Mouse (Mus musculus) embryonic facial prominence, embryonic 12.5 days (tissue): ENCODE measurements around the gene Wnt9a. TPM values are rescaled to one million over a fixed set of nuclear protein-coding genes. Genes with fewer than 3 reads are reported as not detected.

Experiments used
- ATAC-seq: fragments of 200-750 bp; cut with Nextera tagmentation; 2 replicates; pipeline ENCODE4 v1.8.0; 2017; ENCODE audit not compliant: insufficient number of reproducible peaks, insufficient read depth, low FRiP score, low TSS enrichment
- H3K27ac ChIP-seq: fragments of 300-500 bp; sonication (generic); 2 replicates; pipeline ENCODE4 v1.5.1; 2016; ENCODE audit warnings: mild to moderate bottlenecking
- H3K27me3 ChIP-seq: fragments of 300-500 bp; sonication (generic); 2 replicates; pipeline ENCODE4 v1.6.1; 2016; ENCODE audit warnings: mild to moderate bottlenecking, moderate library complexity
- H3K36me3 ChIP-seq: fragments of 300-500 bp; sonication (generic); 2 replicates; pipeline ENCODE4 v1.6.1; 2016; ENCODE audit warnings: mild to moderate bottlenecking
- H3K4me1 ChIP-seq: fragments of 300-500 bp; sonication (generic); 2 replicates; pipeline ENCODE4 v1.6.1; 2016
- H3K4me2 ChIP-seq: fragments of 300-500 bp; sonication (generic); replicated peaks from 2 replicates; pipeline ENCODE4 v1.6.1; 2016; ENCODE audit warnings: mild to moderate bottlenecking, moderate library complexity
- H3K4me3 ChIP-seq: fragments of 300-500 bp; sonication (generic); 2 replicates; pipeline ENCODE4 v1.5.1; 2016; ENCODE audit warnings: mild to moderate bottlenecking
- H3K9ac ChIP-seq: fragments of 300-500 bp; sonication (generic); 2 replicates; pipeline ENCODE4 v1.6.1; 2016; ENCODE audit warnings: mild to moderate bottlenecking, moderate library complexity
- H3K9me3 ChIP-seq: fragments of 300-500 bp; sonication (generic); 2 replicates; pipeline ENCODE4 v1.6.1; 2016; ENCODE audit warnings: mild to moderate bottlenecking, moderate library complexity
- WGBS: fragments of 180-500 bp; shearing (Covaris S2); methylation state at CpG from one replicate; pipeline ENCODE4 v1.1.7; 2016; 5-methylcytosine and 5-hydroxymethylcytosine counted together
- polyA plus RNA-seq: library from polyadenylated mRNA; unstranded; fragments of >200 nt; fragmentation: Nextera tagmentation; extraction: Ambion mirVana; gene quantifications from 2 replicates; pipeline ENCODE4 v1.2.1, GENCODE M21; 2016

Gene Wnt9a
- polyA plus RNA-seq, 1 experiment from 2014 or later: 5.9 TPM

DNA sequence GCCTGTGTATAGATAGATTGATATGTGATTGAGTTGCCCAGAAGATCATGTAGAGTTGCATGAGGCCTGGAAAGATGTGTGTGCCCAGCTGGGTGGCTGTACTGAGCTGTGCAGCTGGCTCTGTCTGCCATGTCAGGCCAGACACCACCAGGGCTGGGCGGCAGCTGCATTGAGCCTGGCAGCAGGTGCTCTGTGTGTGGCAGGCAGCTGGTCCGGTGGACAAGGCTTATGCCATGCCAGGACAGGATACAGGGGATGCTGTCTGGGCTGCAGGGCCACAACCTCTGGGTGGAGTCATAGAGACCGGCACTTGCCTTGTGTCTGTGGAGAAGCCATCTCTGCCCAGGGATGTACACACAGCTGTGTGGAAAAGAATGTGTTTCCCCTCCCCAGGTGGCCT is 16.3 kb downstream of the Wnt9a start:
- Histone ChIP-seq H3K36me3 (no peaks in the 10 kb centered on the region), H3K4me3 (no peak overlapping the region), H3K4me1 (peaks cover 6% of the 10 kb centered on the region), H3K9me3 (no peaks in the 10 kb centered on the region; the same call in 1 of the 2 replicates), H3K27me3 (no peaks in the 10 kb centered on the region), H3K27ac (no peak overlapping the region), H3K9ac (no peak overlapping the region), H3K4me2 (no peak overlapping the region)
- WGBS: 88% methylated on average over 3 of the region's 3 CpGs
- no peak for ATAC-seq

DNA sequence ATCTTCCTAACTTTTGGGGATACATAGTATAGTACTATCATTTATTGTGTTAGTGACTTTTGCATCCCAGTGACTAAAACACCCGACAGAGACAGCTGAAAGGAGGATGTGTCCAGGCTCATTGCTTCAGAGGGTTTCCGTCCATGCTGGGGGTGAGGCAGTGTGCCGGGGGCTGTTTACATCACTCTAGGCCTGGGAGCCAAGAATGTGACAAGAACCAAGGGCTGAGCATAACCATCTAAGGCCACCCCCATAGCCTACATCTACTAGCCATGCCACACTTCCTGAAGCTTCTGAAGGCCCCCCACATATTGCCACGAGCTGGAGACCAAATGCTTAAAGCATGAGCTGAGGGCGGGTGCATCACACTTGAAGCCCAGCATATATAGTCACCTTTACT is 18.0 kb downstream of the Wnt9a start:
- Histone ChIP-seq H3K4me2 (no peak overlapping the region), H3K27me3 (0 out of 2 replicates have a peak, but pooled peaks cover 2% of the 10 kb centered on the region), H3K9me3 (no peaks in the 10 kb centered on the region; the same call in 1 of the 2 replicates), H3K9ac (no peak overlapping the region), H3K4me1 (peaks cover 22% of the 10 kb centered on the region), H3K27ac (no peak overlapping the region), H3K36me3 (no peaks in the 10 kb centered on the region), H3K4me3 (no peak overlapping the region)
- 77% methylated on average over 5 of the region's 5 CpGs for WGBS
- no peak for ATAC-seq

DNA sequence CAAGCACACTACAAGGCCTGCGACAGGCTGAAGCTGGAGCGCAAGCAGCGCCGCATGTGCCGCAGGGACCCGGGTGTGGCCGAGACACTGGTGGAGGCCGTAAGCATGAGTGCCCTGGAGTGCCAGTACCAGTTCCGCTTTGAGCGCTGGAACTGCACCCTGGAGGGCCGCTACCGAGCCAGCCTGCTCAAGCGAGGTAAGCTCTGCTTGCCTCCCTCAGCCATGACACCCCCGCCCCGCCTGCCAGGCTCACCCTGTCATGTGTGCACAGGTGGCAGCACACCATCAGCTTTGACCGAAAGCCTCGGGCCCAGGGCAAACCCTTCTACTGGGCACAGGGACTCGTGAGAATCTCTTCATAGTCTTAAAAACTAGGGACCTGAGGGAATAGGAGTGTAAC is 20.9 kb downstream of the Wnt9a start:
- 87% methylated on average over 18 of the region's 18 CpGs for WGBS
- Histone ChIP-seq H3K4me3 (no peak overlapping the region), H3K9me3 (no peaks in the 10 kb centered on the region), H3K4me2 (no peak overlapping the region), H3K27ac (no peak overlapping the region), H3K4me1 (peaks cover 29% of the 10 kb centered on the region), H3K36me3 (peaks cover 6% of the 10 kb centered on the region; the same call in 1 of the 2 replicates), H3K9ac (no peak overlapping the region), H3K27me3 (0 out of 2 replicates have a peak, but pooled peaks cover 2% of the 10 kb centered on the region)
- ATAC-seq: no peak

DNA sequence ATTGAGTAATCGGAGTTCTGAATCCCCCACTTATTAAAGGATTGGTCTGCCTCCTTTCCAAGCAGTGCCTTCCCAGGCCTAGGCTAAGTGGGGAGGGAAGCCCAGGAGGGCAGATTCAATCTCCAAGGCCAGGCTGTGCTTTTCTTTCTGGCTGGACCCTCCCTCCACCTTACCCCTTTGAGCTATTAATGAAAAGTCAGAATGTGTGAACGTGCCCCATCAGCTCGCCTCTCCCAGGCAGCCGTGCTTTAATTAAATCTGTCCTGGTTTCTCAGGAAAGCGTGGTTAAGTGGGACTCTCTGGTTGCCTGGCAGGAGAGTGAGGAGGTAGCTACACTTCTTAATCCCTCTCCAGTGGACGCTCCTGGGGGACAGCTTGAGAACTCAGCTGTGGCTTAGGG is 22.9 kb downstream of the Wnt9a start:
- no peak for ATAC-seq

DNA sequence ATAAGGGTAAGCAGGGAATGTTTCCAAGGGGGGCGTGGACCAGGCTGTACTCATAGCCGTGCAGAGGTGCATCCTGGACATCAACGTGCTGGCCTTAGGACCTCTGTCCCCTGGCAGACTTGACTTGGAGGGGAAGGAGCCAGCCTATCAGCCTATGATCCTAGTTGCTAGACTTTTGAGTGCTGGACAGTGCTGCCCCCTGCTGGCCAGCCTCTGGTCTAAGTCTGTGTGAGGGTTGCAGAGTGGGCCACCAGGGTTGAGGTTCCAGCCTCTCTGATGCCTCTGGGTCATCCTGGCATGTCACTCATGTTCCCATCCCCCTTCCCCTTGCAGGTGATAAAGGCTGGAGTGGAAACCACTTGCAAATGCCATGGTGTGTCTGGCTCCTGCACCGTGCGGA is 23.8 kb downstream of the Wnt9a start:
- no peak for ATAC-seq
- H3K36me3 ChIP-seq: peaks cover 6% of the 10 kb centered on the region; the same call in 1 of the 2 replicates
- no peak overlapping the region for H3K27ac ChIP-seq
- no peak overlapping the region for H3K4me2 ChIP-seq
- no peaks in the 10 kb centered on the region for H3K9me3 ChIP-seq
- peaks cover 26% of the 10 kb centered on the region for H3K4me1 ChIP-seq
- 0 out of 2 replicates have a peak, but pooled peaks cover 2% of the 10 kb centered on the region for H3K27me3 ChIP-seq
- H3K9ac ChIP-seq: no peak overlapping the region
- 44% methylated on average over 5 of the region's 5 CpGs for WGBS
- no peak overlapping the region for H3K4me3 ChIP-seq

More for the DNA sequence above, 22.9 kb downstream of the Wnt9a start:
- no peak overlapping the region for H3K4me3 ChIP-seq
- H3K36me3 ChIP-seq: peaks cover 6% of the 10 kb centered on the region; the same call in 1 of the 2 replicates
- H3K27ac ChIP-seq: peak overlapping the region; percentile 58; the same call in 1 of the 2 replicates
- peaks cover 32% of the 10 kb centered on the region for H3K4me1 ChIP-seq
- WGBS: 13% methylated on average over 6 of the region's 6 CpGs
- no peak overlapping the region for H3K4me2 ChIP-seq
- no peaks in the 10 kb centered on the region for H3K9me3 ChIP-seq
- peak overlapping the region; percentile 19; the same call in 1 of the 2 replicates for H3K9ac ChIP-seq
- H3K27me3 ChIP-seq: 0 out of 2 replicates have a peak, but pooled peaks cover 2% of the 10 kb centered on the region

DNA sequence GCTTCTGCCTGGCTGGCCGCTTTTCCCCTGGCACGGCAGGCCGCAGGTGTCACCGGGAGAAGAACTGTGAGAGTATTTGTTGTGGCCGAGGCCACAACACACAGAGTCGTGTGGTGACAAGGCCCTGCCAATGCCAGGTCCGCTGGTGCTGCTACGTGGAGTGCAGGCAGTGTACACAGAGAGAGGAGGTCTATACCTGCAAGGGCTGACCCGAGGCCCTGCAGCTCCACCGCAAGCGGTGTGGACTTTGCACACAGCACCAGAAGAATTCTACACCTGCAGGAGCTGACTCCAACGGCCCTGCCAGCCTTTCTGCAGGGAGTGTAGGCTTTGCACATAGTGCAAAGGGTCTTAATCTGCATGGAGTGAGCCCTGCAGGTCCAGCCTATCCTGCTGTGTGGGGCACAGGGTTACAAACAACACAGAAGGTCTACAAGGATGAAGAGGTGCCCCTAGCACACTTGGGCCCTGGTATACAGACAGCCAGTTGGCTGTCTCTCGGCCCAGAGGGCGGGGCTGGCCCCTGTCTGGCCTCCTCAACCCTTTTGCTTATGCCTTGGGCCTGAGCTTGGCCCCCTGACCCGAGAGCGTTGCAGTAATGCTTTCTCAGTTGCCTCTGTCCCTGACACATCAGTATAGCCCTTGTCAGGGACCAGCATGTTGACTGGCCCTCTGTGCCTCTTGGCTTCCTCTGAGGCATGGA is 24.6 kb downstream of the Wnt9a start:
- no peak overlapping the region for H3K9ac ChIP-seq
- no peak for ATAC-seq
- WGBS: 83% methylated on average over 16 of the region's 16 CpGs
- no peaks in the 10 kb centered on the region for H3K9me3 ChIP-seq
- H3K4me3 ChIP-seq: no peak overlapping the region
- H3K4me2 ChIP-seq: no peak overlapping the region
- H3K4me1 ChIP-seq: peaks cover 30% of the 10 kb centered on the region
- H3K27ac ChIP-seq: 0 out of 2 replicates have a peak overlapping the region, but pooled peaks have one; percentile 9
- H3K36me3 ChIP-seq: peaks cover 6% of the 10 kb centered on the region; the same call in 1 of the 2 replicates
- H3K27me3 ChIP-seq: 0 out of 2 replicates have a peak, but pooled peaks cover 2% of the 10 kb centered on the region

DNA sequence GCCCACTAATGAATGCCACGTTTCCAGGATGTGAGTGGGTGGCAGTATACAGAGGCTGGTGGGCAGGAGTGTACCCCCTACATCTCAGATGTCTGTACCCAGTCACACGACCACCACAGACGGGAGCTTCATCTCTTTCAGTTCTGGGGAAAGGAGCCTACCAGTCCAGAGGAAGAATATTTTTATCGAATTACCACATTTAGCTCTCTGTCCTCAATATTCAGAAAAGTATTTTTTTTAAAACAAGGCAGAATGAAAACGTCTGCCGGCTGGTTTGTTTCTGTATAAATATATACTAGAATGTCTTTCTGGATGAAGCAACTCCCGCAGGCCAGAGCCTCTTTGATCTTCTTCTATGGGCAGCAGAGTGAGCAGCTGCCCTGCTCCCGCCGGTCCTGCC is 26.2 kb downstream of the Wnt9a start:
- Histone ChIP-seq H3K36me3 (peaks cover 6% of the 10 kb centered on the region; the same call in 1 of the 2 replicates), H3K27ac (no peak overlapping the region), H3K4me3 (no peak overlapping the region), H3K9ac (no peak overlapping the region), H3K4me2 (no peak overlapping the region), H3K9me3 (no peaks in the 10 kb centered on the region), H3K27me3 (0 out of 2 replicates have a peak, but pooled peaks cover 2% of the 10 kb centered on the region), H3K4me1 (peaks cover 35% of the 10 kb centered on the region)
- no peak for ATAC-seq
- 37% methylated on average over 9 of the region's 9 CpGs for WGBS

DNA sequence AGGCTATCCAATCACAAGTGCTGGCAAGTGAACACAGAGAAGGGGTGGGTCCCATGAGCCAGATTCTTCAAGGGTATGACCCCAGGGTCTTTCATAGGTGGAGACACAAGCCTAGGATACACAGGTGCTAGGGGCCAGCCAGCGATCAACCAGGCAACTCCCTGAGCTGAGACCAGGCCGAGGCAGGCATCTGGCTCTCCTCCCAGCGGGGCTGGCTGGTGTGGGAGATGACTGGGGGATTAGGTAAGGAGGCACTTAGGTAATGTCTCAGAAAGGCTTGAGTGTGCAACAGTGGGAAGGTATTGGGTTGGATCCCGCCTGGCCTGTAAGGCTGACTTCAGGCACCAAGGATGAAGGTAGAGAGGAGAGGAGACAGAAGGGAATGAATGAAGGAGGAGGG is 28.4 kb downstream of the Wnt9a start:
- no peak overlapping the region for H3K27ac ChIP-seq
- no peak overlapping the region for H3K9ac ChIP-seq
- no peaks in the 10 kb centered on the region for H3K27me3 ChIP-seq
- H3K4me1 ChIP-seq: peaks cover 15% of the 10 kb centered on the region
- peaks cover 6% of the 10 kb centered on the region; the same call in 1 of the 2 replicates for H3K36me3 ChIP-seq
- no peaks in the 10 kb centered on the region for H3K9me3 ChIP-seq
- WGBS: 83% methylated on average over 4 of the region's 4 CpGs
- H3K4me3 ChIP-seq: no peak overlapping the region
- ATAC-seq: no peak
- no peak overlapping the region for H3K4me2 ChIP-seq

DNA sequence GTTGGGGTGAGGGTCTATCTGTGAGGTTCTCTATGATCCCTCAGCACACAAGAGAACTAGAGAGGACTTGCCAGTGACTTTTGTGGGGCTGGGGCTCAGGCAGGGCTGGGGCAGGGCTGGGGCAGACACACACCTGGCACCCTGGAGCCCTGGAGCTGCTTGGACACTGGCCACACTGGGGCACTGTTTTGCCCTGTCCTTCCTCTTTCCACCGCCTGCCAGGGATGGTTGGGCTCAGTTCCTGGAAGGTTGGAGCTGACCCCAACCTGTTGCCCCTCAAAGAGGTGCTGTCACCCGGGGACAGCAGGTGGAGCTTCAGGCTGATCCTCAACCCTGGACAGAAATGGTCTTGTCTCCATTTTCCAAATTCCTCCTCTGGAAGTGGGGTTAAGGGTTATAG is 29.2 kb downstream of the Wnt9a start:
- H3K4me3 ChIP-seq: no peak overlapping the region
- 35% methylated on average over 2 of the region's 2 CpGs for WGBS
- H3K9ac ChIP-seq: no peak overlapping the region
- peaks cover 5% of the 10 kb centered on the region; the same call in 1 of the 2 replicates for H3K36me3 ChIP-seq
- H3K27me3 ChIP-seq: no peaks in the 10 kb centered on the region
- H3K9me3 ChIP-seq: no peaks in the 10 kb centered on the region
- peaks cover 11% of the 10 kb centered on the region for H3K4me1 ChIP-seq
- H3K27ac ChIP-seq: no peak overlapping the region
- no peak for ATAC-seq
- H3K4me2 ChIP-seq: no peak overlapping the region

DNA sequence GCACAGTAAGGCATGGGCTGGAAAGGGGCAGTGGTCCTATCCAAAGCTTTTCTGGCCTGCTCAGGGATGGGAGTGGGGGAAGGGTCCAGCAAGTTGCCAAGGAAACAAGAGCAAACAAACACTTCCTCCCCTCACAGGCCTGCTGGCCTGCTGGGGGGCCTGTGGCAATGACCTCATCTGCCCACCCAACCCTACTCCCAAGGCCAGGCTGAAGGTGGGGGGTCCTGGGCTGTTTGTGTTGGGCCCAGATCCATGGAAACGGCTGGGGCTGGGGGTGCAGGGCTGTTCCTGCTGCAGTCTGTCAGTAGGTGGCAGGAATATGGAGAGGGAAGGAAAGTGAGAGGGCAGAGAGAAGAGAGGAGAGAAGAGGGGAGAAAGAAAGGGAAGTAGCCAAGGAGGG is 29.7 kb downstream of the Wnt9a start:
- 11% methylated on average over 1 of the region's 1 CpGs for WGBS
- Histone ChIP-seq H3K4me3 (no peak overlapping the region), H3K27me3 (no peaks in the 10 kb centered on the region), H3K4me2 (no peak overlapping the region), H3K9me3 (no peaks in the 10 kb centered on the region), H3K9ac (no peak overlapping the region), H3K27ac (no peak overlapping the region), H3K4me1 (peaks cover 11% of the 10 kb centered on the region), H3K36me3 (peaks cover under 1% of the 10 kb centered on the region; the same call in 1 of the 2 replicates)
- ATAC-seq: no peak

DNA sequence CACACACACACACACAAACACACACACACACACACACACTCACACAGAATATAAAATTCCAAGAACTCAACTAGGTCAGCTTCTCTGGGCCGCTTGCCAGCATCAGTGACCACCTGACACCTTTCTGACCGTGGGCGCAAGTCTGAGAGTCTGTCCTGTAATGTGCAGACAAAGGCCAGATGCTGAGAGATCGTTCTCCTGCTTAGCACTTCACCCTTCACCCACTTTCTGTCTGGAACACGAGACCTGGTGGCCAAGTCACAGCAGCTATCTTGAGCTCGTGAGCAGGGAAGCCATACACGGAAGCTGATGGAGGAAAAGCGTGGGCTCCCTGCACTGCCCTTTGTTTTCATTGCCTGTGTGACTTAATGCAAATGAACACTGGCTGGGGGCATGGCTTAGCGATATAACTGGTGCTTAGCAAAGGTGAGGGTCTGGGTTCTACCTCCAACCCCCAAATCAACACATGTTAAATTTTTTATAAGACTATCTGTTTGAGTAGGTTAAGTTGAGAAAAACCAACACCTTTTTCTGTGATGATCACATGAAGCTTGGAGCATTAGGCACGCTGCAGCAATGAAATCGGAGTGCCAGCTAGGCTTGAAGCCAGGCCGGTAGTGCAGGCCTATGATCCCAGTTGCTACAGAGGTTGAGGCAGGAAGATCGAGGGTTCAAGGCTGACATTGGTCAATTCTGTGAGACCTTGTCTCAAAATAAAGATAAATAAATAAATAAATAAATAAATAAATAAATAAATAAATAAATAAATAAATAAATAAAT is 31.4 kb downstream of the Wnt9a start:
- ATAC-seq: no peak
- no peak overlapping the region for H3K27ac ChIP-seq
- H3K4me3 ChIP-seq: no peak overlapping the region
- WGBS: 64% methylated on average over 13 of the region's 13 CpGs
- H3K27me3 ChIP-seq: no peaks in the 10 kb centered on the region
- H3K9ac ChIP-seq: no peak overlapping the region
- H3K4me1 ChIP-seq: peaks cover 11% of the 10 kb centered on the region
- H3K4me2 ChIP-seq: no peak overlapping the region
- H3K36me3 ChIP-seq: no peaks in the 10 kb centered on the region
- no peaks in the 10 kb centered on the region for H3K9me3 ChIP-seq
